Mouse (Mus musculus): ENCODE measurements around the gene 5730409E04Rik. TPM values are rescaled to one million over a fixed set of nuclear protein-coding genes. Genes with fewer than 3 reads are reported as not detected.

The 5730409E04Rik gene
- polyA plus RNA-seq, 1 experiment = 1.8 TPM

GRCm38 (mm10) chr4:126577920-126578319 is 31.7 kb upstream of the 5730409E04Rik start:
- Histone ChIP-seq H3K4me2 (ENCODE audit: low read depth) (no peak overlapping the region), H3ac (ENCODE audit: control insufficient read depth, insufficient read length) (no peak overlapping the region), H3K27me3 (ENCODE audit: control insufficient read depth, insufficient read depth, insufficient read length) (no peaks in the 10 kb centered on the region), H3K4me3 (no peak overlapping the region), H3K79me2 (ENCODE audit: control insufficient read depth, insufficient read depth) (no peaks in the 10 kb centered on the region), H3K36me3 (ENCODE audit: control insufficient read depth, insufficient read depth) (peaks cover 18% of the 10 kb centered on the region)
- TF ChIP-seq POLR2A (IDR thresholded peaks at IDR 0.05; ENCODE audit: insufficient read length, low read depth) (no peak), MAX (IDR thresholded peaks at IDR 0.05; ENCODE audit: low read depth) (no peak), TCF12 (IDR thresholded peaks at IDR 0.05; ENCODE audit: insufficient read depth, poor library complexity, severe bottlenecking) (no peak), REST (IDR thresholded peaks at IDR 0.05; ENCODE audit: insufficient read depth, insufficient read length) (no peak), MYOG (IDR thresholded peaks at IDR 0.05; ENCODE audit: control insufficient read depth in 1 of 3, insufficient read depth in 1 of 3, insufficient read length in 2 of 3, low read depth in 2 of 3) (no peak), SRF (IDR thresholded peaks at IDR 0.05; ENCODE audit: control insufficient read depth, insufficient read length, low read depth) (no peak), CEBPB (IDR thresholded peaks at IDR 0.05; ENCODE audit: insufficient read depth, poor library complexity, severe bottlenecking) (no peak), USF1 (IDR thresholded peaks at IDR 0.05; ENCODE audit: low read depth) (no peak)

DNA sequence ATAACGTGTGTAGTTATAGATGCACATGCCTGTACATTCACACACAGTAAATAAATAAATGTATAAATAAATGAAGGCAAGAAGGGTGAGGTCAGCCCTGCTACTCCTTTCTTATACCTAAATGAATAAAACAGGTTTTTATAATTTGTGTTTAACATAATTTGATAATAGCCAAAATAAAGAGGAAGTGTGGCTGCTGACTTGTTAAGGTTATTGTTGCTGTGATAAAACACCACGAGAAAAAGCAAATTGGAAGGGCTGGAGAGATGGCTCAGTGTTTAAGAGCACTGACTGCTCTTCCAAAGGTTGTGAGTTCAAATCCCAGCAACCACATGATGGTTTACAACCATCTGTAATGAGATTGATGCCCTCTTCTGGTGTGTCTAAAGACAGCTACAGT is 30.5 kb upstream of the 5730409E04Rik start:
- Histone ChIP-seq H3K4me3 (no peak overlapping the region), H3K79me2 (ENCODE audit: control insufficient read depth, insufficient read depth) (no peaks in the 10 kb centered on the region), H3K27me3 (ENCODE audit: control insufficient read depth, insufficient read depth, insufficient read length) (no peaks in the 10 kb centered on the region), H3K4me2 (ENCODE audit: low read depth) (no peak overlapping the region), H3K36me3 (ENCODE audit: control insufficient read depth, insufficient read depth) (peaks cover 11% of the 10 kb centered on the region), H3ac (ENCODE audit: control insufficient read depth, insufficient read length) (no peak overlapping the region)
- TF ChIP-seq SRF (IDR thresholded peaks at IDR 0.05; ENCODE audit: control insufficient read depth, insufficient read length, low read depth) (no peak), TCF3 (IDR thresholded peaks at IDR 0.05; ENCODE audit: insufficient read length, low read depth) (no peak), MYOG (IDR thresholded peaks at IDR 0.05; ENCODE audit: control insufficient read depth in 1 of 3, insufficient read depth in 1 of 3, insufficient read length in 2 of 3, low read depth in 2 of 3) (no peak), TCF12 (IDR thresholded peaks at IDR 0.05; ENCODE audit: insufficient read depth, poor library complexity, severe bottlenecking) (no peak), MYOD1 (IDR thresholded peaks at IDR 0.05; ENCODE audit: control insufficient read depth in 1 of 3, insufficient read length in 2 of 3, low read depth in 2 of 3) (no peak), CEBPB (IDR thresholded peaks at IDR 0.05; ENCODE audit: insufficient read depth, poor library complexity, severe bottlenecking) (no peak)

DNA sequence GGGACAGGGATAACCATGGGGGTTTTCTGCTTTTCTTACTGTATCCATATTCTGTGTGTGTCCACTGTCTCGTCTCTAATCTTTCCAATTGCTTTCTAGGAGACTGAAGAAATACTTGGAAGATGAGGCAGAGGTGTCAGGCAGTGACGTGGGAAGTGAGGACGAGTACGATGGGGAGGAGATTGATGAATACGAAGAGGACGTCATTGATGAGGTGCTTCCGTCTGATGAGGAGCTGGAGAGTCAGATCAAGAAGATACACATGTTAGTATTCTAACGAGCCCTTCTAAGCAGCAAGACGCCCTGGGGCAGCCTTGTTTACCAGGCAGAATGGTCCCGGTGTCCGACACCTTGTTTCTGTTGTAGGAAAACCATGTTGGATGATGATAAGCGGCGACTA is 23.9 kb upstream of the 5730409E04Rik start:
- Histone ChIP-seq H3K4me2 (ENCODE audit: low read depth) (no peak overlapping the region), H3K79me2 (ENCODE audit: control insufficient read depth, insufficient read depth) (no peaks in the 10 kb centered on the region), H3K36me3 (ENCODE audit: control insufficient read depth, insufficient read depth) (peaks cover 4% of the 10 kb centered on the region), H3K4me3 (no peak overlapping the region), H3K27me3 (ENCODE audit: control insufficient read depth, insufficient read depth, insufficient read length) (no peaks in the 10 kb centered on the region), H3ac (ENCODE audit: control insufficient read depth, insufficient read length) (no peak overlapping the region)
- TF ChIP-seq MYOG (IDR thresholded peaks at IDR 0.05; ENCODE audit: control insufficient read depth in 1 of 3, insufficient read depth in 1 of 3, insufficient read length in 2 of 3, low read depth in 2 of 3) = no peak
- TF ChIP-seq MAX (IDR thresholded peaks at IDR 0.05; ENCODE audit: low read depth) = no peak
- no peak for TF ChIP-seq MYOD1 (IDR thresholded peaks at IDR 0.05; ENCODE audit: control insufficient read depth in 1 of 3, insufficient read length in 2 of 3, low read depth in 2 of 3)
- TF ChIP-seq POLR2AphosphoS2 (IDR thresholded peaks at IDR 0.05; ENCODE audit: insufficient read length, low read depth) = no peak
- TF ChIP-seq REST (IDR thresholded peaks at IDR 0.05; ENCODE audit: insufficient read depth, insufficient read length) = no peak
- TF ChIP-seq E2F4 (IDR thresholded peaks at IDR 0.05; ENCODE audit: insufficient read depth) = no peak
- no peak for TF ChIP-seq TCF12 (IDR thresholded peaks at IDR 0.05; ENCODE audit: insufficient read depth, poor library complexity, severe bottlenecking)
- TF ChIP-seq SRF (IDR thresholded peaks at IDR 0.05; ENCODE audit: control insufficient read depth, insufficient read length, low read depth) = no peak
- TF ChIP-seq CEBPB (IDR thresholded peaks at IDR 0.05; ENCODE audit: insufficient read depth, poor library complexity, severe bottlenecking) = no peak
- no peak for TF ChIP-seq USF1 (IDR thresholded peaks at IDR 0.05; ENCODE audit: low read depth)
- TF ChIP-seq TCF3 (IDR thresholded peaks at IDR 0.05; ENCODE audit: insufficient read length, low read depth) = no peak
- no peak for TF ChIP-seq POLR2A (IDR thresholded peaks at IDR 0.05; ENCODE audit: insufficient read length, low read depth)

- H3K4me3 ChIP-seq = no peak overlapping the region
- TF ChIP-seq MAX (IDR thresholded peaks at IDR 0.05; ENCODE audit: low read depth) = no peak
- no peak for TF ChIP-seq CEBPB (IDR thresholded peaks at IDR 0.05; ENCODE audit: insufficient read depth, poor library complexity, severe bottlenecking)
- no peak for TF ChIP-seq TCF3 (IDR thresholded peaks at IDR 0.05; ENCODE audit: insufficient read length, low read depth)
- TF ChIP-seq TCF12 (IDR thresholded peaks at IDR 0.05; ENCODE audit: insufficient read depth, poor library complexity, severe bottlenecking) = no peak
- no peak for TF ChIP-seq MYOG (IDR thresholded peaks at IDR 0.05; ENCODE audit: control insufficient read depth in 1 of 3, insufficient read depth in 1 of 3, insufficient read length in 2 of 3, low read depth in 2 of 3)
- TF ChIP-seq SRF (IDR thresholded peaks at IDR 0.05; ENCODE audit: control insufficient read depth, insufficient read length, low read depth) = no peak
- TF ChIP-seq MYOD1 (IDR thresholded peaks at IDR 0.05; ENCODE audit: control insufficient read depth in 1 of 3, insufficient read length in 2 of 3, low read depth in 2 of 3) = no peak
- TF ChIP-seq REST (IDR thresholded peaks at IDR 0.05; ENCODE audit: insufficient read depth, insufficient read length) = no peak
- TF ChIP-seq USF1 (IDR thresholded peaks at IDR 0.05; ENCODE audit: low read depth) = no peak
- H3K27me3 ChIP-seq (ENCODE audit: control insufficient read depth, insufficient read depth, insufficient read length) = no peaks in the 10 kb centered on the region
- H3K79me2 ChIP-seq (ENCODE audit: control insufficient read depth, insufficient read depth) = no peaks in the 10 kb centered on the region
- H3ac ChIP-seq (ENCODE audit: control insufficient read depth, insufficient read length) = no peak overlapping the region
- H3K36me3 ChIP-seq (ENCODE audit: control insufficient read depth, insufficient read depth) = no peaks in the 10 kb centered on the region
- H3K4me2 ChIP-seq (ENCODE audit: low read depth) = no peak overlapping the region
These were observed 17.6 kb upstream of the 5730409E04Rik start for GRCm38 (mm10) chr4:126592039-126592438.
